Mouse (Mus musculus) C2C12 (cell line): ENCODE measurements around the gene Plekha6. TPM values are rescaled to one million over a fixed set of nuclear protein-coding genes. Genes with fewer than 3 reads are reported as not detected.

ENCODE experiments used
- H3K27me3 ChIP-seq: one replicate; pipeline ENCODE4 v1.6.1; 2011; ENCODE audit not compliant: control insufficient read depth, insufficient read depth, insufficient read length
- H3K36me3 ChIP-seq: one replicate; pipeline ENCODE4 v1.6.1; 2011; ENCODE audit not compliant: control insufficient read depth, insufficient read depth
- H3K4me3 ChIP-seq: one replicate; pipeline ENCODE4 v1.5.1; 2011; ENCODE audit warnings: mild to moderate bottlenecking, control low read depth; ENCODE audit not compliant: poor library complexity, insufficient read depth, severe bottlenecking
- H3K79me2 ChIP-seq: one replicate; pipeline ENCODE4 v1.6.1; 2011; ENCODE audit not compliant: control insufficient read depth, insufficient read depth
- H3K79me3 ChIP-seq: one replicate; pipeline ENCODE4 v1.6.1; 2011; ENCODE audit warnings: low read depth, control low read depth
- H3ac ChIP-seq: one replicate; pipeline ENCODE3; 2011; ENCODE audit warnings: low read depth; ENCODE audit not compliant: control insufficient read depth, insufficient read length
- CEBPB ChIP-seq: IDR thresholded peaks from one replicate; pipeline ENCODE4 v1.6.1; 2011; ENCODE audit warnings: low read depth, mild to moderate bottlenecking, control low read depth, moderate library complexity
- CTCF ChIP-seq: IDR thresholded peaks from one replicate; pipeline ENCODE4 v1.5.1; 2011; ENCODE audit not compliant: control insufficient read depth, insufficient read depth, insufficient read length
- FOSL1 ChIP-seq: IDR thresholded peaks from one replicate; pipeline ENCODE4 v1.8.0; 2011; ENCODE audit warnings: mild to moderate bottlenecking, low read length; ENCODE audit not compliant: poor library complexity, insufficient read depth, severe bottlenecking
- MAX ChIP-seq: IDR thresholded peaks from one replicate; pipeline ENCODE4 v1.6.1; 2011; ENCODE audit warnings: mild to moderate bottlenecking, control low read depth
- MYOD1 ChIP-seq: IDR thresholded peaks from one replicate; pipeline ENCODE4 v1.6.1; 2011; ENCODE audit warnings: low read depth; ENCODE audit not compliant: control insufficient read depth, insufficient read length
- MYOG ChIP-seq: IDR thresholded peaks from one replicate; pipeline ENCODE4 v1.6.1; 2011; ENCODE audit not compliant: control insufficient read depth, insufficient read length; ENCODE audit errors: extremely low read depth
- USF1 ChIP-seq: IDR thresholded peaks from one replicate; pipeline ENCODE4 v1.6.1; 2011; ENCODE audit warnings: low read depth, mild to moderate bottlenecking, control low read depth, moderate library complexity
- polyA plus RNA-seq: library from polyadenylated mRNA; unstranded; fragments of >200 nt; fragmentation: generic; extraction: Trizol; gene quantifications from one replicate; pipeline ENCODE4 v1.2.1, GENCODE M21; 2012; ENCODE audit warnings: missing spikeins

The Plekha6 gene
- polyA plus RNA-seq, 1 experiment, result 0.15 TPM

DNA sequence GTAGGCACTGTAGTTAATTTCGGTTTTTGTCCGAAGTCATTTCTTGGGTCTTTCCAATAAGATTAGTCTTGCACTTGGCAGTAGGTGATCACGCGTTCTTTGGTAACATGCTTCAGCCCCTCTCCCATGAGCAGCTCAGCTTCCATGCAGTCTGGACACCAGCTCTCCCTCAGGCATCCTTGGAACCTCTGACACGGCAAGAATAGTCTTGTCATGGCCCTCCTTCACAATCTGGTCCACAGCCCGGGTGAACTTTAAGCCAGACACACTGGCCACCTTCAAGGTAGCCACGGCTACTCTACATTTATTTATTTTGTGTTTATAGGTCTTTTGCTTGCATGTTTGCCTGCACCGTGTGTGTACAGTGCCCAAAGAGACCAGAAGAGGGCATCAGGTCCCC is 15.9 kb upstream of the Plekha6 start:
- Histone ChIP-seq H3K36me3 (no peaks in the 10 kb centered on the region), H3K4me3 (no peak overlapping the region), H3K79me2 (no peaks in the 10 kb centered on the region), H3K79me3 (no peaks in the 10 kb centered on the region), H3ac (no peak overlapping the region), H3K27me3 (no peaks in the 10 kb centered on the region)
- no peak for TF ChIP-seq FOSL1
- TF ChIP-seq CEBPB, result no peak
- TF ChIP-seq USF1, result no peak

GRCm38 (mm10) chr1:133150556-133150955 is 13.5 kb upstream of the Plekha6 start:
- Histone ChIP-seq H3ac (no peak overlapping the region), H3K4me3 (no peak overlapping the region), H3K36me3 (no peaks in the 10 kb centered on the region), H3K79me3 (no peaks in the 10 kb centered on the region), H3K79me2 (no peaks in the 10 kb centered on the region), H3K27me3 (peaks cover 11% of the 10 kb centered on the region)
- no peak for TF ChIP-seq MYOG
- no peak for TF ChIP-seq USF1
- no peak for TF ChIP-seq MAX
- no peak for TF ChIP-seq FOSL1
- no peak for TF ChIP-seq MYOD1
- no peak for TF ChIP-seq CEBPB
- no peak for TF ChIP-seq CTCF

DNA sequence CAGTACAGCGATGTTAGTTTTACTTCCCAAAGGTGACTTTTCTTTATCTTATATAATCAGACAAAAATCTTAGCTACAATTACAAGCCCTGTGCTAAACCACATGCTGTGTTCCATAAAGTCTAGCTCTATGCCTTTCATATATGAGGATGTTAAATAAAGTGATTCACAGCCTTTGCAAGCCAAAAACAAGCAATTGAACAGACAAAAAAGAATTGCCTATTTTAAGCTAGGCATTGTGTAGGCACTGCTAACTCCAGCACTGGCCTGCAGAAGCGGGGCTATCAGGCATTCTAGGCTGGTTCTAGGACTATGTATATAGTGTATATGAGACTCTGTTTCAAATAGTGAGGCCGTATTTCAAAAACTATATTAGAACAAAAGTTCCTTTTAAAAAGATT is 11.8 kb upstream of the Plekha6 start:
- Histone ChIP-seq H3K4me3 (no peak overlapping the region), H3ac (no peak overlapping the region), H3K79me3 (no peaks in the 10 kb centered on the region), H3K79me2 (no peaks in the 10 kb centered on the region), H3K36me3 (no peaks in the 10 kb centered on the region), H3K27me3 (peaks cover 17% of the 10 kb centered on the region)
- TF ChIP-seq CTCF (no peak), MYOG (no peak), CEBPB (no peak), MYOD1 (no peak), USF1 (no peak), FOSL1 (no peak), MAX (no peak)

DNA sequence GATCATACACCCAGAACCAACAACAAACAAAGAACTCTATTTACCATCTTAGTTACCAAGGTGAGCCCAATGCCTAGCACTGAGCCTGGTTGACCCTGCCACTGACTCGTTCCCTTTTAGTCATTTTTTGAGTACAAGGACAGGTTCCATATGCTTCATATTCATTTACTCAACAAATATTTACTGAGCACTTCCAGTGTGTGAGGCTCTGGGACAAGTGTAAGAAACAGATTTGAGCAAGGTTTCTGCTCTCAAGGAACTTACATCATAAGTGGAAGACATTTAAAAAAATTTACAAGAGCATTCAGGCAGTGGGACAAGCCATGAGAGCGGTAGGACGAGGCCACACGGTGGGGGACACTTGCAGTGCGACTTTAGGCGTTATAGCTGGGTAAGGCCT is 8.7 kb upstream of the Plekha6 start:
- TF ChIP-seq FOSL1, result no peak
- TF ChIP-seq MYOG, result no peak
- no peak for TF ChIP-seq CTCF
- no peak for TF ChIP-seq MYOD1
- TF ChIP-seq CEBPB, result no peak
- TF ChIP-seq MAX, result no peak
- TF ChIP-seq USF1, result no peak

GRCm38 (mm10) chr1:133159128-133159564 is 4.9 kb upstream of the Plekha6 start:
- Histone ChIP-seq H3K79me2 (no peaks in the 10 kb centered on the region), H3K4me3 (no peak overlapping the region), H3K79me3 (no peaks in the 10 kb centered on the region), H3K36me3 (no peaks in the 10 kb centered on the region), H3K27me3 (peaks cover 73% of the 10 kb centered on the region), H3ac (no peak overlapping the region)
- TF ChIP-seq MAX, result no peak
- no peak for TF ChIP-seq MYOD1
- no peak for TF ChIP-seq CEBPB
- no peak for TF ChIP-seq CTCF
- no peak for TF ChIP-seq MYOG

More for the DNA sequence above, 8.7 kb upstream of the Plekha6 start:
- no peaks in the 10 kb centered on the region for H3K79me3 ChIP-seq
- no peak overlapping the region for H3ac ChIP-seq
- H3K4me3 ChIP-seq, result no peak overlapping the region
- H3K27me3 ChIP-seq, result peaks cover 36% of the 10 kb centered on the region
- H3K36me3 ChIP-seq, result no peaks in the 10 kb centered on the region
- no peaks in the 10 kb centered on the region for H3K79me2 ChIP-seq

DNA sequence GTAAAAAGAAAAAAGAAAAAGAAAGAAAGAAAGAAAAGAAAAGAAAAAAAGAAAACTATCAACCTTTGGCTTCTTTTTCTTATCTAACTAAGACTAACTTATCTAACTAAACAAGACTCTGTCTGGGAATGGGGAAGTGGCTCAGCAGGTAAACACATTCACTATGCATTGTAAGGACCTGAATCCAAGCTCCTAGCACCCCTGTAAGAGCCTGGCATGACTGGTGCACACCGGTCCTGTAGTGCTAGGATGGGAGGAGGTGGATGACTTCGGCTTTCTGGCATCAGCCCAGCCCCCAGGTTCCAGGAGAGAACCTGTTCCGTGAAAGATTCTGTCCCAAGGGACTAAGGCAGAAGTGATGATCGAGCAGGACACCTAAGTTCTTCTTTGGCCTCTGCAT is 2.5 kb upstream of the Plekha6 start:
- Histone ChIP-seq H3K79me2 (no peaks in the 10 kb centered on the region), H3ac (no peak overlapping the region), H3K36me3 (no peaks in the 10 kb centered on the region), H3K79me3 (no peaks in the 10 kb centered on the region), H3K27me3 (peaks cover 80% of the 10 kb centered on the region), H3K4me3 (no peak overlapping the region)
- TF ChIP-seq CTCF, result no peak
- TF ChIP-seq MAX, result no peak
- no peak for TF ChIP-seq MYOG
- no peak for TF ChIP-seq CEBPB
- TF ChIP-seq USF1, result no peak
- TF ChIP-seq FOSL1, result no peak
- TF ChIP-seq MYOD1, result no peak
